Mouse (Mus musculus): ENCODE data around the gene Amz1.

GRCm38 (mm10) chr5:140790937-140791877 lies 67.3 kb downstream of the Amz1 start:
- TF ChIP-seq CTCF (IDR thresholded peaks at IDR 0.05; ENCODE audit: control insufficient read depth, insufficient read depth, insufficient replicate concordance, low read depth, low read length) = no peak
- no peak for TF ChIP-seq POLR2A (IDR thresholded peaks at IDR 0.05; ENCODE audit: control insufficient read depth, low read depth, low read length)
